Mouse (Mus musculus) stomach, postnatal 0 days (tissue): Measurements from ENCODE around the gene S100a13.

Experiments used
- CTCF ChIP-seq: IDR thresholded peaks from 2 replicates; pipeline ENCODE4 v1.5.1; 2016; ENCODE audit warnings: antibody characterized with exemption, low read depth, mild to moderate bottlenecking, moderate library complexity
- EP300 ChIP-seq: optimal IDR thresholded peaks from 2 replicates; pipeline ENCODE3; 2016; ENCODE audit warnings: antibody characterized with exemption

DNA sequence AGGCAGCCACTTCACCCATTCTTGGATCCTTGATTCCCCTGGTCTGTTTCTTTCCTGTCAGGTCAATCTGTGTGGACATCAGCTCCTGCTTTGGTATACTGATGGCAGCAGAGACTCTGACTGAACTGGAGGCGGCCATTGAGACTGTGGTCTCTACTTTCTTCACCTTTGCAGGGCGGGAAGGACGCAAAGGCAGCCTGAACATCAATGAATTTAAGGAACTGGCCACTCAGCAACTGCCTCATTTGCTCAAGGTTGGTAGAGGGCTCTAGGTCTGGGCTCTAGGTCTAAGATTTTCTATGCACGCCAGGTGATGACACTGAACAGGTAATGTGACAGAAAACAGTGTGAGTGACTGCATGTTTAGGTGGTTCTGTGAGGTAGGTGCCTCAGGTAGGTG is 1.6 kb downstream of the S100a13 start:
- TF ChIP-seq EP300 (no peak), CTCF (no peak)
